Mouse (Mus musculus) regulatory T cell (primary cell): Measurements from ENCODE around the gene Ube2d3.
"Not testable (repeated sequence)": the region's sequence is repeated elsewhere in the genome, so short reads cannot be mapped to it uniquely, and the experiment has no call there.

ENCODE experiments used
- in situ Hi-C: fragments of 300-600 bp; cut with MboI, MseI; formaldehyde crosslinking; loops from one replicate; pipeline ENCODE4 v1.15.1; 2025; ENCODE audit warnings: high pct_unique_total_duplicates

The Ube2d3 gene

DNA sequence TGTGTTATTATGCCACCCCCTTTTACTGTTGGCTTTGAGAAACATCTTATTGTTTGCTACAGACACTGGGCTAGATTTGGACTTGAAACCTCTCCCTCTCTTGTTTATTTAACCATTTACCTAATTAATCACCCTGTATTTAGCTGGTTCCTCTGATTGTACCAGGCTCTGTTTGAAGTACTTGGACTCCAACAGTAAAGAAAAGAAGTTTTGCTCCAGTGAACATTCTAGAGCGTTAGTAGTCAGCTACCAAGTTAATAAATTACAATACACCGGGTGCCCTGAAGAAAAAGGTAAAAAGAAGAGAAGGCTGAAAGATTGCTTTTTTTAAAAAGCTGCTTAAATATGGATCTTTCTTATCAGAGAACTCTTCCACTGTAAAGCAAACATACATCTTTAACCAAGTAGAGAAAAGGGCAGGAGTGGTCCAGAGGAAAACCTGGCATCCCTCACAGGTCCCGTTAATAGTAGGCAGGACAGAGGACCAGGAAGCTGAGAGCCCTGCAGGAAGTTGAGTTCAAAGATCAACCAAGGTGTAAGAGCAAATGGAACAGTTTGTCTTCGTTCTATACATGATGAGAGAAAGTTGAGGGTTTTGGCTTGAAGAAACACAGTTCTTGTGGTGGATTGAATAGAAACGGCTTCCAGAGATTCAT is 52.0 kb downstream of the Ube2d3 start:
- in situ Hi-C loops: no loop called here

DNA sequence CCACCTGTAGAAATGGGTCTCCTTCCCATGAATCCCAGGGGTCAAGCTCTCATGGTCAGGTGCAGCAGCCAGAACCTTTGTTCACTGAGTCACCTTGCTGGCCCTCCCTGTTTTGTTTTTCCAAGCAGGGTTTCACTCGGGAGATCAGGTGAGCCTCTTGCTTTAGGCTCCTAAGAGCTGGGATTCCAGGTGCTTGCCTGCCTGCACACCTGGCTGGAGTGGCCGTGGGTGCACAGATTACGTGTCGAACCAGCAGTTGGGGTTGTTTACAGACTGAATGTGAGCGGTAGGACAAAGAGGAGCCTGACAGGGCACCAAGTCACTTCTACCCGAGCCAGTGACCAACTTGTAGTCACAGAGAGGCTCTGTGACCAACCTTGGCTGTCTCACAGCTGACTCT is 53.2 kb downstream of the Ube2d3 start:
- in situ Hi-C loops: no loop called here

DNA sequence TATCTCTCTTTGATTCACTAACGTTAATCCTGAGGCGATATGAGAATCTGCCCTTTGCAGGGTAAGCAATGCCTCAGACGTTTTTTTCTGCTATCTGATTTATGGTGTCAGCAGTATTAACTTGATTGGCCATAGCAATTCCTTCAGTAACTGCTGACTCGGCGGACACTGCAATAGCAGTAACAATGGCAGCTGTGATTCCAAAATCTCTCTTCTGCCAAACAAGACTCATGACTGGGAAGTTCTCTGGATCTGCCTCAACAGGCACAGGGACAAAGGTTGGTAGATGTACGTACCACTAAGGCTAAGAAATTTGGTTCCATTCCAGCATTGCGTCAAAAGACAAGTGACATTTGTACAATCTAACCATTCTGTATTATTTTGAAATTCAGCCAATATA is 55.4 kb downstream of the Ube2d3 start:
- in situ Hi-C loops: not testable (repeated sequence)

DNA sequence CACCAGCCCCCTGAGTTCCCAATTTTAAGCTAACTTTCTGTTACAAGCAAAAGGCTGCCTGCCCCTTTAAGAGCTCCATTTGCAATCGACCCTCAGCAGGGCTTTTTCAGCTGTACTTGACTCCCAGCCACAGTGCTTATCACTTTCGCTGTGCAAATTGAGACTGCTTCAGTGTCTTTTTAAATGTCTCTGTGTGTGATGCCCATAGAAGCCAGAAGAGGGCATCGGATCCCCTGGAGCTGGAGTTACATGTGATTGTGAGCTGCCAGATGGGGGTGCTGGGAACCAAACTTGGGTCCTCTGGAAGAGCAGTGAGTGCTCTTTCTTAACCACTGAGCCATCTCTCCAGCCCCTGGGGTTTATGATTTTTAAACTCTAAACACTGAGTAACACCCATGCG is 60.0 kb downstream of the Ube2d3 start:
- in situ Hi-C loops: not testable (repeated sequence)

DNA sequence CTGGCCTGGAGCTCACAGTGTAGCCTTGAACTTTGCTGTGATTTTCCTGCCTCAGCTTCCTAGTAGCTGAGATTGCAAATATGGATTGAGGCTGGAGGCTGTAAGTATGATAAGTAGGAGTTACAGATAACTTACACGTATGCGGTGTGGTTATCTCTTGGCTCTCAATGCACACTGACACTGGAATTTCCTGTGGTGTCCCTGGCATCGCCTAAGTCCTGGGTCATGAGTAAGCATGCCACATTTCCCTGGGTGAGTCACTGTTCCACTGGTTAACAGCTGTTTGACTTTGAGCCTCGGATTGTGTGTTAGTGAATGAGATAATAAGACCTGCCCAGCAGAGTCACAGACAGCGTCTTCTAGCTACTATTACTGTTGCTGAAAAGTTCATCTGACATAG is 60.9 kb downstream of the Ube2d3 start:
- in situ Hi-C loops: no loop called here

DNA sequence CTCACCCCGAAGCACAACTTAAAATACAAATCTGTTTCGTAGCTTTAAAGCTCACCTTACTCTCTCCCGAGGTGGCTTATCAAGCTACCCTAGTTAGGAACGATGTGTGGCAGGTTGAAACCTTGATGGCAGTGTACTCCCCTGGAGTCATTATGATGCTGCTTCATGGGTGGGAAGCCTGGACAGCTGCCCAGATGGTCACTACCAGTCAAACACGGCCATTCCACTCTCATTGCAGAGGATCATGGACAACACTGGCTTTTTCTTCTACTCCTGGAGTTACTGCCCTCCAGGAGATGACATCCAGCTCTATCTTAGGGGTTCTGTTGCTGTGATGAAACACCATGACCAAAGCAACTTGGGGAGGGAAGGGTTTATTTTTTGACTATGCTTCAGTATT is 65.2 kb downstream of the Ube2d3 start:
- in situ Hi-C loops: no loop called here

DNA sequence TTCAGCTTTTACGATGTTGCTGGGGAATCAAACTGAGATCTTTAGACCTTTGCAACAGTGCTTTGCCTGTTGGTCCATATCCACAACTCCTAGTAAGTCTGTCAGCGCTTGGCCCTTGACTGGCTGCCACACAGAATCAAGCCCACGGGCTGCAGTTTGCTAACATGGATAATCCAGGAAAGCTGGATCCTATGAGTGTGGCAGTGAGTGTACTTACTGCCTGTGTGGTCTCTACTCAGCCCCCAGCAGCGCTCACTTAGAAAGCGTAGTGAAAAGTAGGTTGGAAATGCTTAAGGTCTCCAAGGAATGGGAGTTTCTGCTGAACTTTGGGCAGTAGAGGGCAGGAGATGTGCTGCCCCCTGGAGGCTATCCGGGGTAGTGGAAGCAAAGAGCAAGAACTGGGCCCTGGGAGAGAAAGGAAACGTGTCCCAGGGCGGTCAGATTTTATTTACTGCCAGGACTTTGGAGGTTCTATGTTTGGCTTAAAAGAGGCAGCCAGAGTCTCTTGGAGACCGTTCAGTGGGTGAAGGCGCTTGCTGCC is 67.5 kb downstream of the Ube2d3 start:
- in situ Hi-C loops: no loop called here

DNA sequence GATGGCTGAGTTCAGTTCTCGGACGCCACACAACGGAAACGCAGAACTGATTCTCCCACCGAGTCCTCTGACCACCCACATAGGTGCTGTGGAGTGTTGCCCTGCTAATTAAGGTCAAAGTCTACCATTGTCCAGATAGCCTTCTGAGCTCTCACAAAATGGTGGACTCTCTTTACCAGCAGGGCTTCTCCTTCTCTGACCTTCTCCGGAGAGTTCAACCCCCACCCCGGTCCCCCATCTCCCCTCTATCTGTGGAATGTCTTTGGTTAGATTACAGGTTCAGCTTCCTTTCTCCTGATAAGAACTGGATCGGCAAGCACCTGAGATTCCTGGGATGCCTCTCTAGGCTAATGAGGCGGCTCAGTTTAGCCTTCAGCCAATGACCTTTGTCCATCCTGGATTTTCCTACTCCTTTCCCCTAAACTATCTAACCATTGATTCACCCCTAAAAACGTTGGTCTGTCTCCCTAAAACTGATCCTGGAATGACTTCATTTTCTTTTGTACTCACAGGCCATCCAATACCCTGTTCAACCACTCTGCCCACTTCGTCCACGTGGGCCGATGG is 68.0 kb downstream of the Ube2d3 start:
- in situ Hi-C loops: no loop called here

DNA sequence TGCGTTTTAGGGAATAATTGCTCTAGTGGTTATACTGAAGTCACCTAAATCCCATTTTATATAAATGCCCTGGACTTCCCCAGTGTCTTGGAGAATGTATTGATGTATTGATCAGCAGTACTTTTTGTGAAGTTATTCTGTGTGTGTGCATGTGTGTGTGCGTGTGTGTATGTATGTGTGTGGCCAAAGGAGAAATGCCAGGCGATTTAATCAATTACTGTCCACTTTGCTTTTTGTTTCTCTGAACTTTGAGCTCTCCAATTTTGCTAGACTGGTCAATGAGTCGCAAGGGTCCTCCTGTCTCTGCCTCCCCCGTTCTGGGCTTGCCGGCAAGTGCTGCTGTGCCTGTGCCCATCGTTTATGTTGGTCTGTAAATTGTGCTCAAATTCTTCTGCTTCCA is 69.6 kb downstream of the Ube2d3 start:
- in situ Hi-C loops: no loop called here

DNA sequence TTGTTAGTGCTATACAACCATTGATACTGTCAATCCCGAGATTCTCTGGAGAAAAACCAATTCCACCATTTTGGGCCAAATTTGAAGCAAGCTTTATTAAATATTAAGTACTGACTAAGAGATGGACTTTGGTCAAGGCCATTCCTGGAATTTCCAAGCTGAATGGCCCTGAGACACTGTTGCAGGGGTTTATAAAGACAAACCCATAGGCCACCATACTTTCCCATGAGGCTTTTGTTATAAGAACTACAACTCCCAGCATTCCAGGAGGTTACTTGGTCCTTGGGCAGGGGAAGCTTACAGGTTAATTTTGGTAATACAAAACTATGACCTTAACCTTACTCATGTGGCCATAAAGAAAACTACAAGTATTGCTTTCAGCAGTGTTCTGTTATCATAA is 70.2 kb downstream of the Ube2d3 start:
- in situ Hi-C loops: no loop called here

DNA sequence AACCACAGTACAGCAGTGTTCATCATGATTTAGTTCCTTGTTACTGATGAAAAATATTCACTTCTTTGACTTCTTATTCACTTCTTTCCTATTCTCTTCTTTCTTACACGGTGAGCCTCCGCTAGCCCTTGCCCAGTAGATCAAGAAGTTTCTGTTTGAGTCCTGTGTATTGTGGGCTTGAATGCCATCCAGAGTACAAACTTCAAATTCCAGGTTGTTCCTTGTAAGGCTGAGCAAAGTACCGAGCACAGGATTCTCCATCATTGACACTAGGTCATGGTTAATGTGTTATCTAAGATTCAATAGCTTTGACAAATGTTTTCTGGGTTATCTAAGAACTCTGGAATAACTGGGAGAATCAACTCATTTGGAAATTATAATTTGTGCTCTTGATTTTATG is 72.4 kb downstream of the Ube2d3 start:
- in situ Hi-C loops: no loop called here

DNA sequence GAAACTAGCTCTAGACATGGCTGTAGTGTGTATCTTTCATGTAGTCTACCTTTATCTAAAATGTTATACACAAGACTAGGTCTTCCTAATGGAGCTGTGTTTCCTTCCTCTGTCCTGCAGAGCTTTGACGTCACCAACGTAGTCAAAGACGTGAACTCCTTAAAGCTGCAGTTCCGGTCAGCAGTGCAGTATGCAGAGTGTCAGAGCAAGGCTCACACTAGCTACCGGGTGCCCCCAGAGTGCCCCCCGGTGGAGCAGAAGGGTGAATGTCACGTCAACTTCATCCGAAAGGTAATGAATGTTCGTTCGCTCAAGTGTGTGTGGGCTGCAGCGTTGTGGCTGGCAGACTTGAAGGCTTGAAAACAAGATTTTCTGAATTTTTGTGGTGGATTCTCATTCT is 73.7 kb downstream of the Ube2d3 start:
- in situ Hi-C loops: no loop called here

DNA sequence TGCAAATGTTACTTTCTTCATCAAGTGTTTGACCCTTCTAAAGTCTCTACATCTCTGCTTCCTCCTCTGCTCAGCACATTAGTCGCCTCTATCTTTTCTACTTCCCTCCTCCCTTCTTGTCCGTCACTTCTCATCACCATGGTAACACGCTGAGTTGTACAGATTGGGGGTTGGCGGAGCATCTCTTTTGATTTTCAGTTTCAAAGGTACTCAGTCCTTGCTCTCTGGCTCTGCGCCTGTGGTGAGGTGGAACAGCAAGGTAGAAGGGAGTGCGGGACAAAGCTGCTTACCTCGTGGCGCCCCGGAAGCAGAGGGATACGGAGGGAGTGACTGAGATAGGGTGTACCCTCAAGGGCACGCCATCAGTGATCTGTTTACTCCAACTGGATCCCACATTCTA is 75.3 kb downstream of the Ube2d3 start:
- in situ Hi-C loops: no loop called here

DNA sequence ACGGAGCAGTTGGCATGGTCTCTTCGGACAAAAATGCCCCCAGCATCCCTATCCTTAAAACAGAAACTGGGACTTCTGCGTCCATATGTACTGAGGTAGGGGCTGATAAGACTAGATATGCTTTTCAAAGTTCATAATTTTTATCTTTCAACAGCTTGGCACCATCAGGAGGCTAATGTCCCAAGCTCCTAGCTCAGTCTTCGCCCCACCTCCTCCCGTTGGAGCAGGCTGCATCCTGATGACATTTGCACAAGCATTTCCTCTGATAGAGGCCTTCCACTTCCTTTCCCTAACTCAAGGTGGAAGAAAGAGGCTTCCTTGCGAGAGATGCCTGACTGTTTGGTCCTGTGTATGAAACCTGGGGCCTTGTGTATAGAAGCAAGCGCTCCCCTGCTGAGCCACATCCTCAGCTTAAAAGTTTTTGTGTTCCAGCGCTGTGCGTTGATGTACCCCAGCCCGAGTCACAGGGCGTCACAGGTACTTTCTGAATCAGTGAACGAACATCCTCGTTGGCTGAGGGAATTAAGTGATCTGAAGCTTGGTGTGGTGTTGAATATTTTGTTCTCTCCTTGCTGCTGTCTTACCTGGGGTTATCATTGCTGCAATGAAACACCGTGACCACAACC is 76.0 kb downstream of the Ube2d3 start:
- in situ Hi-C loops: no loop called here

DNA sequence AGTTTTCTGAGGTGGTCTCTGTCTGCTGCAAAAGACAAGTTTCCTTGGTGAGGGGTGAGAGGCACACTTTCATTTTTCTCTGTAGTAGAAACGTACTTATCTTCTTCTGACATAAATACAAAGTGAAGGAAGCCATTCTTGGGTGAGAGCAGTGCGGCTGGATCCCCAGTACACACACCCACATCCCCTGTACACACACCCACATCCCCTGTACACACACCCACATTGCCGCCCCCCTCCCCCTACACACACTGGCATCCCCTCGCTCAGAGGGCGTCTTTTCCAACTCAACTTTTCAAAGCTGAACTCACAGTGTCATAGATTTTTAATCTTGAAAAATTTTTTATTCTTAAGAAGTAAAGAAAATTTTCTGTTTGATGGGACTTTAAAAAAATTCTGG is 77.3 kb downstream of the Ube2d3 start:
- in situ Hi-C loops: no loop called here

DNA sequence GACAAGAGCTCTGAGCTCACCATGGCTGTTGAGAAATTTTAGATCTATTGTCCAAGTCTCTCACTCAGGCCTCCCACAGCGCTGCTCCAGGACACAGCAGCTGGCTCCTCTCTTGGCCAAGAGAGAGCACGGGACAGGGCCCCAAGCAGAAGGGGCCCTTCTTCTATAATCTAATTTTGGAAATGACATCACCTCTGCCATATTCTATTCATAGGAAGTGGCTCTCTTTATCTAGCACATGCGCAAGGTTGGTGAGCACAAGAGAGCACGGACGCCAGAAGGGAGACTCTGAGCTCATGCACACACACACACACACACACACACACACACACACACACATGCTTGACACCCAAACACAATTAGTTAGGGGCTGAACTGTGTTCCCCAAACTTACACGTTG is 78.9 kb downstream of the Ube2d3 start:
- in situ Hi-C loops: no loop called here
